Mouse (Mus musculus): Measurements from ENCODE around the gene Ssh2. TPM values are rescaled to one million over a fixed set of nuclear protein-coding genes. Genes with fewer than 3 reads are reported as not detected.

Gene Ssh2
- total RNA-seq (2022): 10 to 100 TPM; 64.4 to 77.0 (median 70.7) TPM

DNA sequence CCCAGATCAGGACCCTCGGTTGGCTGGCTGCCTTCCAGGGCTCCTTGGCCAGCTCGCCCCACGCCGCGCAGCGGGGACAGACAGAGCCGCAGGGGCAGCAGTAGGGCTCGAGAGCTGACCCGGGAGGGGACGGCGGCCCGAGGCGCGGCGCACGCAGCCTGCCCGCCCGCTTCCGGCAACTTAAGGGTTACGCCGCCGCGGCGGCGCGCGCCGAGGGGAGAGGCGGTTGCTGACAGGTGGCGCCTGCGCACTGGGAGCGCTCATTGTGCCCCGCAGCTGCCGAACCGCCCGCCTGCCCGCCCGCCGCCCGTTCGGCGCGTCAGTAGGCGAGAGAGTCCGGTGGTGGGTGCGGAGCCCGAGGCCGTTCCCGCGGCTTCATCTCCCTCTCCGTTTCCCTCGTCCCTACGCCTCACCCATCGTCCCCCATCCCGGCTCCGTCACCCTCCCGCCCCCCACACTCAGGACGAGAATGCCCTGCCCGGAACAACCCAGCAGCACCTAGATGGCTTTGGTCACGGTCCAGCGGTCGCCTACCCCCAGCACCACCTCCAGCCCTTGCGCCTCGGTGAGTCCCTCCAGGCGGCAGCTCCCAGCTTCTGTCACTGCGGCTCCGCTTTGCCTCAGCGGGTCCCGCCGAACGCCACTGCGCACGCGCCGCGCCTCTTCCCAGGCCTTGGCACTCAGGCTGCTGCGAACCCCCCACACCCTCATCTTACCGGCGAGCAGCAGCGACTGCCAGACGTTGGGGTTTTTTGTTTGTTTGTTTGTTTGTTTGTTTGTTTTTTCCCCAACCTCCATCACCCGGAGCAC is at the start of gene Ssh2:
Gene Ssh2 (plus strand): TSS at position 337 of the 810 bp plus-strand sequence.
- peak; percentile 74 for DNase-seq (ENCODE audit: low spot score)

- DNase-seq (ENCODE audit: low spot score): no peak
Measured at GRCm38 (mm10) chr11:77173731-77174130, 42.4 kb upstream of the Ssh2 start.

DNA sequence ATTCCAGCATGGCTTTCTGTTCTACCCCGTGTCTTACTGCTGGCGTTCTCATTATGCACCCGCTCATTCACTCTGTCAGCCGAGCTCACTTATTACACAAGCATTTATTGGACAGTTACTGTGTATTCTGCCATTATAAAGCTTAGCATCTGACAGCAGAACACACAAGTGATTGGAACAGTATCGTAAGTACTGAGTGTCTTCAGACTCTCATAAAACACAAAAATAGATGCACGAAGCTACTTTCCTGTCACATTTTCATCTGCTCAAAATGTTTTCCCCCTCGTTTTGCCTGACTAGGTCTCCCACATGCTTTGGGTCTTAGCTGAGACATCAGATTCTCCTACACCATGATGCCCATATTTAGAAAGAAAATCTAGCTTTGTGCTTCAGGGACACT is 41.6 kb upstream of the Ssh2 start:
- no peak for DNase-seq (ENCODE audit: low spot score)

- no peak for DNase-seq (ENCODE audit: low spot score)
Measured at GRCm38 (mm10) chr11:77179771-77180170, 36.3 kb upstream of the Ssh2 start.

- no peak for DNase-seq (ENCODE audit: low spot score)
Measured at GRCm38 (mm10) chr11:77180886-77181285, 35.2 kb upstream of the Ssh2 start.

DNA sequence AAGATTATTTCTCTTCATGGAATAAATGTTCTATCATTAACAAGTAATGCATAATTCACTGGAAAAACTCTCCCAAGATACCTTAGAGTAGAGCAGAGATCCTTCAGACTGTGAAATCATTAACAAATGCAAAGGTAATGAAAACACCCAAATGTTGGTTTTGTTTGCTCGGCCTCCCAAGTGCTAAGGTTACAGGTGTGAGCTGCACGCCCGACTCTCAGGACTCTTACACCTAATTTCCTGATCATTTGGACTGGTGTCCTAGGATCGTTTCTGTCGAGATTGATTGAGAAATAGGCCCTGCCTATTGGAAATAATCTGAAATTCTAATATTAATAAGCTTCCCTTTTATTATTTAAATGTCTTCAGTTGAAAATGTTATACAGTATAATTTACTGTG is 34.6 kb upstream of the Ssh2 start:
- DNase-seq (ENCODE audit: low spot score): no peak

DNA sequence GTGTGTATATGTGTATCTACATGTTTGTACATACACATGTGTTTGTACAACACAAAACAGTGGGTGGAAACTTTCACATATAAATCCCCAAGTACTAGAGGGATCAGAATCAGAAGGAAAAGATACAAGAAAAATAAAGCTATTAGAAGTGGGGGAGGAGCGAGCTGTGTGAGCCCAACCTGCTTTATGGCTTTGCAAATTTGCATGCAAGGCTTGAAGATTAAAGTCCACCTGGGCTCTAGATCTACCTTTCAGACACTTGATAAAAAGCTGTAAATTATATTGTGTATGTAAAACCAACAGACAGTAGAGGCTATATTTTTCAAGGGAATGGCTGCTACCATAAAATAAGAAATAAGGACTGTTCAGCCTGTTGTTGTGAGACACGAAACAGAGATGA is 34.0 kb upstream of the Ssh2 start:
- no peak for DNase-seq (ENCODE audit: low spot score)

- DNase-seq (ENCODE audit: low spot score): no peak
Measured at GRCm38 (mm10) chr11:77182616-77183015, 33.5 kb upstream of the Ssh2 start.

DNA sequence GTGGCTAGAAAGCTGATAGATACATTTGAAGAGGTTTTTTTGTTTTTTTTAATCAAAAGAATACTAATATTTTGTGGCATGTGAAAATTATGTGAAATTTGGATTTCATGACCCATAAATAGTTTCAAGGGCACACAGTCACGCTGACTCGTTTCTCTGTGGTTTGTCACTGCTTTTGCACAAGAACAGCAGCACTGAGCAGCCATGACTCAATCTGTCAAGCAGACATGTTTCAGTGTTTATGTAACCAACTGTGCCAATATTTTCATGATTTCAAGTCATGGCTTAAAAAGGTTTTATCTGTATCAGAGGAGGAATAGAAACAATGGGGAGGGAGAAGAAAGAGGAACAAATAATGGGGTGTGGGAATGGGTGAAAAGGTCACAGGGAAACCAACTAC is 31.2 kb upstream of the Ssh2 start:
- no peak for DNase-seq (ENCODE audit: low spot score)

GRCm38 (mm10) chr11:77188868-77189267 is 27.2 kb upstream of the Ssh2 start, which contains the start of gene Efcab5:
TSS of gene Efcab5 (minus strand) at chr11:77188968.
- DNase-seq (ENCODE audit: low spot score): no peak

DNA sequence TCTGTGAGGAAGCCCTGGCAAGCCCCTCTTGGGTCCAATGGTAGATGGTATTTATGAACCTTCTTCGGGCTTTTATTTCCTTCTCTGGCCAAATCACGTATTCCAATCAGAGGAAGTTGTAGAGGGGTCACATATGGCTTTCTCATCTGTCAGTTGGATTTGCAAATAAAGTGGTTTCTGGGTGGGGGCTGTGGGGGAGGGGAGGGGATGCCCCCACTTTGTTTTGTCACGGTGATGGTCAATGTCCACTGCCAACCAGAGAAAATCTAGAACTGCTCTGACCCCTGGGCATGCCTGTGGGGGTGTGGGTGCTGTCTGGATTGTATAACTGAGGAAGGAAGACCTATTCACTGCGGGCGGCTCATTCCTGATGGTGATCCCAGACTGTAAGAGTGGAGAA is 22.7 kb upstream of the Ssh2 start:
- no peak for DNase-seq (ENCODE audit: low spot score)

GRCm38 (mm10) chr11:77193941-77194553 is 22.0 kb upstream of the Ssh2 start:
- DNase-seq (ENCODE audit: low spot score): no peak

DNA sequence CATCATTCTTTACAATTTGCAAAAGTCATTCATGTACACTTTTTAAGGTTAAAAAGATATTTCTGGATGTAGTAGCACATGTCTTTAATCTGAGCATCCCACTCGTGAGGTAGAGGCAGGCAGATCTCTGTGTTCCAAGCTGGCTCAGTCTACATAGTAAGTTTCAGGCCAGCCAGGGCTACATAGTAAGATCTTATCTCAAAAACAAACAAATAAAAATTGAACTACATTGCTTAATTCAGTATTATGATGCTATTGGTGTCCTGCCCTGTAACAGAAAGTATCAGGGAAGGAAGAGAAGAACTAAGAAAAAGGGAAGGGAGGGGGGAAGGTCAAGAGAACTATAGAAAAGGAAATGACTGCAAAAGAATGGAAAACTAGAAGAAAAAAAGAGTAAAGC is 21.3 kb upstream of the Ssh2 start:
- DNase-seq (ENCODE audit: low spot score): no peak

- no peak for DNase-seq (ENCODE audit: low spot score)
Measured at GRCm38 (mm10) chr11:77195360-77196109, 20.6 kb upstream of the Ssh2 start.

GRCm38 (mm10) chr11:77196181-77197143 is 19.6 kb upstream of the Ssh2 start:
- DNase-seq (ENCODE audit: low spot score): no peak

- no peak for DNase-seq (ENCODE audit: low spot score)
Measured at GRCm38 (mm10) chr11:77199636-77200035, 16.5 kb upstream of the Ssh2 start.

GRCm38 (mm10) chr11:77200703-77201102 is 15.4 kb upstream of the Ssh2 start:
- DNase-seq (ENCODE audit: low spot score): no peak

DNA sequence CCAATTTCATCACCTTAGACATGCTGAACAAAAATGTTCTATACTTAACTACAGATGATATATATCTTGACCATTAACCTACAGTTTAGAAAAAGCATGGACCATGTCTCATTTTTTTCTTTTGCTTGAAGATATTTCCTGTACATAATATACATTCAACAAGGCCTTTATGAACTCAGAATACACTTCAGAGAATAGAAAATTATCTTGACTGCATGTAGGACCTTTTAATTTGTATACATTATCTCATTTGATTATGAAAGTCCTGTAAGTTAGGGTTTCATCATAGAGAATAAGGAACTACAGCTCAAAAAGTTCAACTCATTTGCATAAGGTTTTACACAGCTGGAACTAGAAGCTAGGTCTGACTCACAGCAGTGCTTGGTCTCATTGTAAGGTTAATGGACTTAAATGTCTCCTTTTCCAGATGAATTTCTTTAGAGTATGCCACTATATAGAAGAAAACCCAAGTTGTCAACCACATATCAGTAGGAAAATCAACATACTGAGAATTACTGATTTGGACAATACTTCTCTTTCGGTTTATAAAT is 1.9 kb upstream of the Ssh2 start:
- no peak for DNase-seq (ENCODE audit: low spot score)

DNA sequence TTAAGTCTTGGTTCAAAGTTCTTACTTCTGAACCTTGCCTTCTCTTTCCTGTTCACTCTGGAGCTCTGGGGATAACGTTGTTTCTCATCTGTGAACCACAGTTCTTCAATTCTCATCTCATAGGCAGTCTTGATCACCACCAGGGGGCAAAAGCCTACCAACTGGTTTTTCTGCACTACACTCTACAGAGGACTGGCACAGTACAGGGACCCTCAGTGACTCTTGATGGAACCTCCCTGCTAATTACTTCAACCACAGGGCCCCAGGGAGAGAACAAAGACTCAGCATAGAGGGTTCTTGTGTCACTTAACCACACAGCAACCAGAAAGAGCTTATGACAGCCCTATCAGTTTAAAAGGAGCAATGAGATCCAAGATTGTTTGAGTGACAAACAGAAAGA is 1.3 kb upstream of the Ssh2 start:
- DNase-seq (ENCODE audit: low spot score): peak; percentile 68

GRCm38 (mm10) chr11:77215483-77215882 is 604 bp upstream of the Ssh2 start:
- DNase-seq (ENCODE audit: low spot score): no peak

DNA sequence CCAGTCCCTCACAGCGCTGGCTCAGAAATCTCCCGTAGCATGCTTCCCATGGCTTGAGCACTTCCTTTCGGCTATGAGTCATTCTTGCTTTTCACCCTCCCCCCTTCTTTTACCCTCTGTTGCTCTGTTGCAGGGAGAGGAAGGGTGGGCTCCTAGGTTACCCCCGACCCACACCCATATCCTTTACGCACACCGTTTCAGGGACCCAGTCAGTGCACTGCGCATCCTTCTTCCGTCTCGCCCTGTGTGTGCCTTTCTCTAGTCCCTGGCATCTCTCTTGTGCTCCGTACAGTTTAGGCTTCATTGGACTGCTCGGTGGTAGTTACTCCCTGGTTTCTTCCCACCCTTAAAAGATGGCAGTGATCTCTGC is 659 bp downstream of the Ssh2 start:
- DNase-seq (ENCODE audit: low spot score): no peak

All from heart, adult 8-10 months (tissue).